ENCODE assay signal across 31 mouse cellular contexts in genomic region chr4:102558328-102558727, GRCm38 (mm10).
DNase-seq lines count a peak whose midpoint lies in the region; ATAC-seq and TF ChIP-seq lines count a peak whose summit lies in the region.
"Had no signal": no experiment of that assay in that cellular context is flagged by ENCODE, and none has a peak within 500 bp of the region (broad histone marks: within the 10 kb centered on the region; RNA-seq: fewer than 3 reads in every experiment).

No protein-coding gene starts in this region.

- H3K36me3 ChIP-seq in heart, postnatal 0 days (replicated peaks; ENCODE audit: control insufficient read depth, insufficient read depth, low read length) = no peaks in the 10 kb centered on the region
- no peaks in the 10 kb centered on the region for H3K36me3 ChIP-seq in stomach, embryonic 16.5 days (ENCODE audit: control insufficient read depth, insufficient read depth, low read length)
- H3K36me3 ChIP-seq in stomach, postnatal 0 days (ENCODE audit: control insufficient read depth, insufficient read depth, low read length) = no peaks in the 10 kb centered on the region
- no peaks in the 10 kb centered on the region for H3K36me3 ChIP-seq in midbrain, embryonic 15.5 days (replicated peaks)
- H3K36me3 ChIP-seq: embryonic facial prominence, embryonic 15.5 days; forebrain, embryonic 12.5 days; G1E; heart, embryonic 12.5 days; kidney, embryonic 15.5 days; limb, embryonic 12.5 days; liver, embryonic 13.5 days; midbrain, embryonic 13.5 days; neural tube, embryonic 15.5 days had no signal

- DNase-seq in heart, postnatal 0 days (ENCODE audit: low spot score) = no peak
- DNase-seq in heart, adult 18-20 months = no peak
- DNase-seq in stomach, postnatal 0 days (ENCODE audit: low spot score) = no peak
- no peak for DNase-seq in cerebellum, postnatal 14 days
- DNase-seq: adrenal gland, postnatal 10 days; cerebellum, adult 8-10 months; cerebellum, postnatal 36 days; embryo, embryonic 11 days; forebrain, postnatal 0 days; gastrocnemius, postnatal 10 days; kidney, adult 18-20 months; kidney, postnatal 25 days; liver, embryonic 13.5 days; lung, adult 2 months; right cerebral cortex, postnatal 25 days; spleen, adult 18-20 months; thymus, adult 2 months; thymus, postnatal 36 days had no signal

- 36% methylated on average over 3 of the region's 3 CpGs for WGBS in heart, postnatal 0 days
- 17% methylated on average over 3 of the region's 3 CpGs for WGBS in stomach, embryonic 16.5 days
- WGBS in stomach, postnatal 0 days = 23% methylated on average over 3 of the region's 3 CpGs
- WGBS in midbrain, embryonic 15.5 days = 70% methylated on average over 3 of the region's 3 CpGs

- H3K4me3 ChIP-seq in heart, postnatal 0 days (ENCODE audit: low read depth, low read length) = no peak overlapping the region
- no peak overlapping the region for H3K4me3 ChIP-seq in stomach, embryonic 16.5 days (replicated peaks; ENCODE audit: low read length)
- H3K4me3 ChIP-seq in stomach, postnatal 0 days (ENCODE audit: low read depth, low read length) = no peak overlapping the region
- no peak overlapping the region for H3K4me3 ChIP-seq in midbrain, embryonic 15.5 days
- H3K4me3 ChIP-seq: embryonic facial prominence, embryonic 15.5 days; forebrain, embryonic 12.5 days; heart, embryonic 12.5 days; kidney, embryonic 15.5 days; limb, embryonic 12.5 days; liver, embryonic 13.5 days; megakaryocyte, embryonic 14.5 days; midbrain, embryonic 13.5 days; neural tube, embryonic 15.5 days had no signal

- H3K9ac ChIP-seq in heart, postnatal 0 days (replicated peaks; ENCODE audit: low read depth, low read length) = no peak overlapping the region
- no peak overlapping the region for H3K9ac ChIP-seq in stomach, embryonic 16.5 days (ENCODE audit: low read length)
- no peak overlapping the region for H3K9ac ChIP-seq in stomach, postnatal 0 days (ENCODE audit: low read length)
- H3K9ac ChIP-seq in midbrain, embryonic 15.5 days = no peak overlapping the region
- H3K9ac ChIP-seq: embryonic facial prominence, embryonic 15.5 days; forebrain, embryonic 12.5 days; forebrain, postnatal 0 days; heart, embryonic 12.5 days; hindbrain, embryonic 14.5 days; kidney, embryonic 15.5 days; limb, embryonic 12.5 days; liver, embryonic 13.5 days; midbrain, embryonic 13.5 days; neural tube, embryonic 15.5 days had no signal

- H3K4me2 ChIP-seq in heart, postnatal 0 days (ENCODE audit: low read depth, low read length) = no peak overlapping the region
- H3K4me2 ChIP-seq in stomach, embryonic 16.5 days (ENCODE audit: low read depth, low read length) = no peak overlapping the region
- no peak overlapping the region; the same call in 1 of the 2 replicates for H3K4me2 ChIP-seq in stomach, postnatal 0 days (replicated peaks; ENCODE audit: low read depth)
- no peak overlapping the region for H3K4me2 ChIP-seq in midbrain, embryonic 15.5 days
- H3K4me2 ChIP-seq: embryonic facial prominence, embryonic 15.5 days; forebrain, embryonic 12.5 days; heart, embryonic 12.5 days; hindbrain, embryonic 14.5 days; kidney, embryonic 15.5 days; limb, embryonic 12.5 days; liver, embryonic 13.5 days; midbrain, embryonic 13.5 days; neural tube, embryonic 15.5 days had no signal

- H3K9me3 ChIP-seq in heart, postnatal 0 days (replicated peaks; ENCODE audit: control insufficient read depth, low read length) = no peaks in the 10 kb centered on the region
- no peaks in the 10 kb centered on the region for H3K9me3 ChIP-seq in stomach, embryonic 16.5 days (replicated peaks; ENCODE audit: control insufficient read depth, low read length)
- no peaks in the 10 kb centered on the region for H3K9me3 ChIP-seq in stomach, postnatal 0 days (ENCODE audit: control insufficient read depth, low read length)
- H3K9me3 ChIP-seq in midbrain, embryonic 15.5 days = no peaks in the 10 kb centered on the region
- H3K9me3 ChIP-seq: embryonic facial prominence, embryonic 15.5 days; forebrain, embryonic 12.5 days; heart, embryonic 12.5 days; kidney, embryonic 15.5 days; limb, embryonic 12.5 days; liver, embryonic 13.5 days; megakaryocyte, embryonic 14.5 days; midbrain, embryonic 13.5 days; neural tube, embryonic 15.5 days had no signal

- H3K4me1 ChIP-seq in heart, postnatal 0 days (ENCODE audit: control insufficient read depth, insufficient read depth) = peaks cover 12% of the 10 kb centered on the region; the same call in 1 of the 2 replicates
- H3K4me1 ChIP-seq in stomach, embryonic 16.5 days (ENCODE audit: control insufficient read depth, insufficient read depth, low read length) = peaks cover 10% of the 10 kb centered on the region
- peaks cover 4% of the 10 kb centered on the region; the same call in 1 of the 2 replicates for H3K4me1 ChIP-seq in stomach, postnatal 0 days (replicated peaks; ENCODE audit: control insufficient read depth, insufficient read depth)
- H3K4me1 ChIP-seq in midbrain, embryonic 15.5 days = no peaks in the 10 kb centered on the region
- H3K4me1 ChIP-seq: embryonic facial prominence, embryonic 15.5 days; forebrain, embryonic 12.5 days; kidney, embryonic 15.5 days; midbrain, embryonic 13.5 days had no signal

- H3K27me3 ChIP-seq in heart, postnatal 0 days (ENCODE audit: control insufficient read depth, insufficient read depth, low read length) = no peaks in the 10 kb centered on the region
- H3K27me3 ChIP-seq in stomach, embryonic 16.5 days (ENCODE audit: control insufficient read depth, insufficient read depth, low read length) = no peaks in the 10 kb centered on the region
- no peaks in the 10 kb centered on the region for H3K27me3 ChIP-seq in stomach, postnatal 0 days (ENCODE audit: control insufficient read depth, insufficient read depth, low read length)
- H3K27me3 ChIP-seq in midbrain, embryonic 15.5 days (replicated peaks) = no peaks in the 10 kb centered on the region
- H3K27me3 ChIP-seq: embryonic facial prominence, embryonic 15.5 days; heart, embryonic 12.5 days; kidney, embryonic 15.5 days; liver, embryonic 13.5 days; midbrain, embryonic 13.5 days; neural tube, embryonic 15.5 days had no signal

- no peak for ATAC-seq in heart, postnatal 0 days (ENCODE audit: insufficient read depth, low read depth)
- 0 out of 2 replicates have a peak, but pooled peaks have one; percentile 25 for ATAC-seq in stomach, embryonic 16.5 days (ENCODE audit: insufficient read depth, low FRiP score)
- no peak for ATAC-seq in stomach, postnatal 0 days (ENCODE audit: low FRiP score, low TSS enrichment)
- peak; percentile 32 for ATAC-seq in inflammation-experienced regulatory T-cells, adult 6 months
- ATAC-seq in midbrain, embryonic 15.5 days (replicated peaks) = no peak
- ATAC-seq: forebrain, postnatal 0 days; midbrain, embryonic 13.5 days had no signal

- no peak for TF ChIP-seq EP300 in heart, postnatal 0 days (IDR thresholded peaks at IDR 0.05; ENCODE audit: low read depth)
- TF ChIP-seq EP300 in stomach, postnatal 0 days (optimal IDR thresholded peaks at IDR 0.05) = no peak

- H3K27ac ChIP-seq in heart, postnatal 0 days (ENCODE audit: low read depth) = 0 out of 2 replicates have a peak overlapping the region, but pooled peaks have one; percentile 24
- no peak overlapping the region for H3K27ac ChIP-seq in stomach, embryonic 16.5 days (ENCODE audit: low read length)
- no peak overlapping the region for H3K27ac ChIP-seq in stomach, postnatal 0 days (replicated peaks)
- no peak overlapping the region for H3K27ac ChIP-seq in midbrain, embryonic 15.5 days
- H3K27ac ChIP-seq: forebrain, embryonic 12.5 days; hindbrain, embryonic 14.5 days; kidney, embryonic 15.5 days; liver, embryonic 13.5 days; midbrain, embryonic 13.5 days; neural tube, embryonic 15.5 days had no signal

- TF ChIP-seq CTCF in heart, postnatal 0 days (IDR thresholded peaks at IDR 0.05; ENCODE audit: low read depth) = no peak
- TF ChIP-seq CTCF in stomach, postnatal 0 days (IDR thresholded peaks at IDR 0.05; ENCODE audit: low read depth) = no peak

Comparison
In these comparisons a context has a peak if more than half of its experiments do, and no peak if none do; other contexts are left out.
1. ATAC-seq: peak in stomach, embryonic 16.5 days (single experiment) and inflammation-experienced regulatory T-cells, adult 6 months (single experiment); none in heart, postnatal 0 days (single experiment), stomach, postnatal 0 days (single experiment) and midbrain, embryonic 15.5 days (single experiment).